Mouse (Mus musculus) gastrocnemius, adult 8-10 months (tissue): ENCODE results near the gene Ccna2. TPM values are rescaled to one million over a fixed set of nuclear protein-coding genes. Genes with fewer than 3 reads are reported as not detected.

Source experiments
- DNase-seq, 2 experiments: peaks; one replicate each; pipeline ENCODE4 v3.0.0; 2022; ENCODE audit warnings: low spot score in 2 of 2
- total RNA-seq, 4 experiments: library from RNA; stranded (reverse); gene quantifications; 2 replicates each; pipeline ENCODE4 v1.2.4; 2022

Ccna2 gene
- total RNA-seq, 4 experiments from 2014 or later, result 0.16 TPM; not detected in 3

DNA sequence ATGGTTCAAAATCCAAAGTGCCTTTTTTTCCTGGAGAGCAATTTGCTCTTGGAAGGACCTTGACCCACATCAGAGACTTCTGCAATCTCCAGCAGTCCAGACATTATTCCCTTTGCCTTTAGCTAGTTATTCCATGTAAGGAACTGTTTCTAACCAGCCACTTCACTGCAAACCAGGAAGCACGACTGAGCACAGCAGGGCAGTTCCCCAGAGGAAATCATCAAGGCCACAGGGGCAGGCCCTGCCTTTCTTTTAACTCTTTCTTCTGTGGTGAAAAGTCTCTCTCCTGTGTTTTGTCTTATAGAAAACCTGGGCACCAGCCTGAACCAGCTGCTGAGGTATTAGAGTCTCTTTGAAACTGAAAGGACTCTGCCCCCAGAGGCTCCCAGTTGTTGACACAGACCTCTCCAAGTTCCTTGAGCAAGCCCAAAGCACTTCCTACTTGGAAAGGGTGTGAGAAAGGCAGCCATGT is 38.7 kb downstream of the Ccna2 start:
- DNase-seq, result no peak

DNA sequence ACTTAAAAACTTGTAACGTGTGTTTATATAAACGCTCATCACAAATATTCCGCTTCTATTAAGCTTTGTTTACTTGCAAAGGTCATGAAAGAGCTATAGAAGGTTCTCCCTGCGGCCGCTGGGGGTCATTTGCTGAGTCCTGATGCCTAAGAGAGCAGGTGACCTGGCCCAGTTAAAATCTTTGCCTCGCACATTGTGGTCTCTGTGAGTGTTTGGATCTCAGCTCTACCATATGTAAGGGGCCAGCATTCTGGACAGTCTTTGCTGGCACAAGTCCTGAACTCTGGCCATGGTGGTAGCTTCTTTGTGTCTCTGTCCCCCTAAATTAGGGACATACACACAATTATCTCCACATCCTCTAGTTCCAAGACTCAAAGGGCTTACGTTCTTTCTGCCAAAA is 39.2 kb downstream of the Ccna2 start:
- DNase-seq, result no peak

DNA sequence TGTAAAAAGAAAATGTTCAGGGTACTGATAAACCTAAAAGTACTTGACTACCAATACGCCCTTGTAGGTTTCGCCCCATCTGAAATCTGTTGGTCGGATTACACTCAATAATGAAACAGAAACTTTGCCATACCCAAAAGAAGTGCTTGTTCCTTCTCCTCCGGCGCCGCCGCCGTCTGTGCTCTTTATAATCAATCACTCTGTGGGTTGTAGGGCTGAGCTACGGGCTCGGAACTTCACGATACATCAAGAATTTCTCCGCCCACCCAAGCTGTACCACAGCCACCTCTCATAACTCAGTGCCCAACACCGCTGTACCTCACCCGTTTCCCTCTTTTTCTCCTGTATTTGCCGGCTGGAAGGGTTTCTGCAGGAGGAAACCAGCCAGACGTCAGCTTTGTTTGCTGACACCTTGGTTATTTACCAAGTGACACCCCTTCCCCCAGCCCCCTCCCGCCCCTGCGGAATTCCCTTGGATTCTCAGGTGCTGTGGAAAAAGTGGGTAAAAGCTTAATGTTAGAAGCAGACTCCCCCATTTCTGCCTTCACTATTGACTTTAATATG is 39.9 kb downstream of the Ccna2 start:
- DNase-seq, result no peak

DNA sequence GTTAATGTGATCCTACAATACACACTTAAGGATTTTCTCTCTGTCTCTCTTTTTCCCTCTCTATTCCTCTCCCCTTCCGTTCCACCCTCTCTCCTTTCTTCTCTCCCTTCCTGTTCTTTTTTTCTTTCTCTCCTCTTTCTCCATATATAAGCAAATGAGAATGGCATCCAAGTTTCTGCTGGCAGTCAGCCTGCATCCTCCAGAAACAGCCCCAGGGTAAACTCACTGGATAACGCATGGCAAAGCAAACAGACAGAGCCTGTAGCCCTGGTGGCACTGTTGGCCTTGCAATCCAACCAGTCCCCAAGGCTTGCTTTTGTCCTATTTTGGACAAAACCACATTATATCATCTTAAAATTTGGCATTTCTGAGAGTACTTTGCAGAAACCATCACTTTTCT is 40.7 kb downstream of the Ccna2 start:
- no peak for DNase-seq

DNA sequence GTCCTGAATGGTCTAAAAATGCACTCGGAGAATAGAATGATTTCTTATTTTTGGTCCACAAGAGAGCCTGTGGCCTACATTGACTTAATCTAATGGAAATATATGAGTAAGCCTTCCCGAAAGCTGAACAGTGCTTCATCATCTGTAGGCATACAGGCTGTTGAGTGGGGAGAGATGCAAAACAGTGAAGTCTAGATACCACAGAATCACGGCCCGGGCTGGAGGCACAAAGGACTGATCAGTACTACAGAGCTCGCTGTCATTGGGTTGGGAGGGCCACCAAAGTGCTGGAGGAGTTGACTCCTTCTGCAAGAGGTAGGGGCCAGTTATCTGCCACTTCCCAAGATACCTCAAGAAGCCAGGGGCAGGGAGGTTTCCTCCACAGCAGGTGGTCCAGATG is 41.2 kb downstream of the Ccna2 start:
- DNase-seq, result no peak

DNA sequence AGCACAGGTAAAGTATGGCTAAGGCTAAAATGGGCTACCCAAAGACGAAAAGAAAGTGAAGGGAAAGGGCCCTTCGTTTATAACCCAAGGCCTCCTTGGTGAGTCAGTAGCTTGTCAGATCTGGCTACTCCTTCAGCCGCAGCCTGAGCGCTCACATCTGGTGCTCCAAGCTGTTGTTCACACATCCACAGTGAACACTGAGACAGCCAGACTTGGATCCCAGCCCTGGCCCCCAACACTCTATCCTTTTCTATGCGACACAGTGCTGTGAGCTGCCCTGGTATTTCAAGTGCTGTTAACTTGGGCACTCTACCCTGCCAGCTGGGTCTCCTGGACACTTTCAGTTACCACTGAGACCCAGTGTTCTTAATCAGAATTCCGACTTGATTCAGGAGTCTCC is 41.6 kb downstream of the Ccna2 start:
- DNase-seq, result no peak

DNA sequence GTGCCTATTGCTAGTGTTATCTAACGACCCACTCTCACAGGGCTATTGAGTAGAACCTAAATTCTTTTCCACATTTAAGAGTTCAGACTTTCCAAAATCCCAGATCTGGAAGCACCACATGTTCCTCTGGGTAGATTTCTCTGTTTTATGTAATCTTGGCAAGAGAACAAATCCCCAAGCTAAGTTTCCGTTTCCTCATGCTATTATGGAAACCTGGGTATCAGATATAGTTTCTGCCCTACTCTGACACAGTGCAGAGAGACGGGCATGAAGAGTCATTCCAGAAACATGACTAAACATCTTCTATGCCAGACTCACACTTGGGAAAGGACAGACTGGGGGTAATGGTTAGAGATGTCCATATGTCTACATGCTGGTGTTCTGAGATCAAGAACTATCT is 47.5 kb downstream of the Ccna2 start:
- DNase-seq, result no peak

DNA sequence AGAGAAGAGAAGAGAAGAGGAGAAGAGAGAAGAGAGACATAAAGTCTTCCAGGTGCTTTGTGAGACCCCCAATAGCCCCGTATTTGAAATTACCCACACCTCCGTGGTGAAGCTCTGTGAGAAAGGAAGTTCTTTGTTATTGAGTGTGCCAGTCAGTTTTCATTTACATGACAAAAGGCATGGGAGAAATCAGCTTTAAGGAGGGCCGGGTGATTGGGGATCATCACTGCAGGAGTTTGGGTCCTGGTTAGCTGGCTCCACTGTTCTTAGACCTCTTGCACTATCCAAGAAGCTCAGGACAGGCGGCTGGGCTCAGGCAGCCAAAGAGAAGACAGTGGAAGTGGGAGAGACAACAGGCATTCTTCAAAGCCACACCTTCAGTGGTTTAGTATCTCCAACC is 49.8 kb downstream of the Ccna2 start:
- DNase-seq, result no peak

DNA sequence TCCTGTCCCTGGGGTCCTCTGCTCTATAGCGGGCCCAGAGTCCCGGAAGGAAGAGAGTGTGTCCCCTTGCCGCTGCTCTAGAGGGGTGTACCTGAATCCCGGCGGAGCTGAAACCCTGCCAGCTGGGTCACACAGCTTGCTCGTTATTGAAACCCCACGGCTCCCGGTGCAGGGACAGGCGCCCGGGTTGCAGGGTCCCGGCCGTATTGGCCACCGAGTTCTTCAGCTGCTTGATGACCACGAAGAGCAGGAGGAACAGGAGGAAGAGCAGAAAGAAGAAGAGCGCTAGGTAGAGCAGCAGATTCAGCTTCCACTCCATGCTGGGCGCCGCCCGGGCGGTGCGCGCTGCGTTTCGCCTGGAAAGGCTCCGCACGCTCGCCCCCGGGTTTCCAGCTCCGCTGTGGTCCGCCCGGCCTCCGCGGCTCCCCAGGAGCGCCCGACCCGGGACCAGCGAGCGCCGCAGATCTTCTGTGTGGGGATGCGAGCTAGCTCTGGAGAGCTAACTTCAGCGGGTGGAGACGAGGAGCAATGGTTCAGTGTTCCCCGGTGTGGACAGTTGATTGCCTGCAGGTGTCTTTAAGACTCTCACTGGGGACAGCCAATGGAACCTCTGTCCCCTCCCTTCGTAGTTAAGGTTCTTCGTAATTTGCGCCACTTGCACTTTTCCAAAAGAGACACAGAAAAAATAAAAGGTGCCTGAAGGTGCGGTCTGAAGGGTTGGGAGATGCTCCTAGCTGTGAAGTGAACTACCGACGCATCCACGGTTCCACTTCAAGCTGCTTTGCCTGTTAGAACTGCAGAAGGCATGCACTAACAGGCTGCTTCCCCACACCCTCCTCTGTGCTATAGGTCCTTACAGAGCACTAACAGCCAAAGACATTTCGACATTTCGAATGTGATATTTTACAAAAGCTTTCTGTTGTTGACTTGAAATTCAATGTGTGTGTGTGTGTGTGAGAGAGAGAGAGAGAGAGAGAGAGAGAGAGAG is 50.6 kb downstream of the Ccna2 start, which contains the start of gene Gm11549:
Gm11549 (minus strand) TSS at position 741 of the 988 bp plus-strand sequence.
- DNase-seq, result no peak

DNA sequence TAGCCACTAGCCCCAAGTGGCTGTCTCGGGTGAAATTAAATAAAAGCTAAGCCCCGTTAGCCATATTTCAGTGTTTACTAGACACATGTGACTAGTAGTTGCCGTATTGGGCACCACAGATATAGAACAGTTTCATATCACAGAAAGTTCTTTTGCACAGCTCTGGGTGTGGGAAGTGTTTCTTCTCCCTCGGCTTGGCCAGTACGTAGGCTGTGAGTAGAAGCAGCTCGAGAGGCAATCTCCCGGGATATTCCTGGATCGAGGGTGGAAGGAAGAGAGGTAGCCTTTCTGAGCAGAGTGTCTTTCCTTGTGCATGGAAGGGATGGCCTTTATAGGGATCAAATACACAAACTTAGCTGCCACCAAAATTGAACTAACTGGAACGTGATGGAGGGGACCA is 55.8 kb downstream of the Ccna2 start:
- DNase-seq, result no peak

Other genes with a start within 250 kb of the Ccna2 start
- gene Anxa5, start 96.3 kb downstream of the Ccna2 start, total RNA-seq, result 10 to 100 TPM; 14.4 to 39.8 (median 28.6) TPM
- not detected for gene 1810062G17Rik, start 96.2 kb downstream of the Ccna2 start, total RNA-seq
- gene Gm11549, start 50.3 kb downstream of the Ccna2 start, total RNA-seq, result not detected
- 10 to 100 TPM; 15.0 to 16.7 (median 15.4) TPM for gene Exosc9, start 19.5 kb downstream of the Ccna2 start, total RNA-seq
- gene Bbs7, start 41.3 kb upstream of the Ccna2 start, total RNA-seq, result 1 to 10 TPM; 7.3 to 8.4 (median 8.2) TPM
- gene Trpc3, start 118.0 kb upstream of the Ccna2 start, total RNA-seq, result 1 to 10 TPM; 1.0 to 2.4 (median 2.0) TPM